Mouse (Mus musculus): ENCODE data around the gene Icam5.

DNA sequence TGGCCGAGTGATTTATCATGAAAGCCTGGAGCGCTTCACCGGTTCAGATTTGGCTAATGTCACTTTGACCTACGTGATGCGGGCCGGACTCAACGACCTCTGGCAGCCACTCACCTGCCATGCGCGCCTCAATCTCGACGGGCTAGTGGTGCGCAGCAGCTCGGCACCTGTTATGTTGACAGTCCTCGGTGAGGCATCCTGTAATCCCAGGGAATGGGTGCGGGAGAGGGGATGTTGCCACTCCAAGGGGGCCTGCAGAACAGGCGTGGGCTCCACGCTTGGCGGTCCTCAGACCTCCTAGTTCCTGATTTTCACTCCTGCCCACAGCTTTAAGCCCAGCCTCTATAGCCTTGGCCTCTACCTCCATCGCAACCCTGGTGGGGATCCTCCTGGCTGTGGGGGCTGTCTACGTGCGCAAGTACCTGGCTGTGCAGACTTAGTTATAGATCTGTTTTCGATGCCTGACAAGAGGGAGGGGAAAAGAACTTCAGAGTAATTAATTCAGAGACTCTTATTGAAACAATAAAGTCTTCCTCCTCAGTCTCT, 1.7 kb upstream of the Icam5 start:
- TF ChIP-seq CTCF (IDR thresholded peaks at IDR 0.05; ENCODE audit: insufficient read depth, low read depth, low read length) = no peak
- TF ChIP-seq POLR2A (IDR thresholded peaks at IDR 0.05; ENCODE audit: insufficient read depth, low read depth, low read length) = no peak

Data from olfactory bulb, adult 2 months (tissue).